Mouse (Mus musculus): ENCODE results near the gene Macf1. TPM values are rescaled to one million over a fixed set of nuclear protein-coding genes. Genes with fewer than 3 reads are reported as not detected.
A peak's percentile ranks its signal among the peaks of the same experiment; 100 is the strongest.
"Not testable (repeated sequence)": the region's sequence is repeated elsewhere in the genome, so short reads cannot be mapped to it uniquely, and the experiment has no call there.

Macf1 gene
- polyA plus RNA-seq, 1 experiment from 2014 or later: 108 TPM

GRCm38 (mm10) chr4:123635428-123635827 lies 48.7 kb downstream of the Macf1 start:
- WGBS (ENCODE audit: insufficient replicate concordance): 31% methylated on average over 1 of the region's 1 CpGs
- H3K9ac ChIP-seq (ENCODE audit: low read depth, low read length): no peak overlapping the region
- H3K27me3 ChIP-seq (ENCODE audit: control insufficient read depth, insufficient read depth, low read length): no peaks in the 10 kb centered on the region
- no peaks in the 10 kb centered on the region for H3K9me3 ChIP-seq (replicated peaks; ENCODE audit: control insufficient read depth, low read length)
- no peak for ATAC-seq (replicated peaks; ENCODE audit: insufficient number of reproducible peaks, low FRiP score, low TSS enrichment)
- no peak overlapping the region for H3K4me2 ChIP-seq
- H3K4me3 ChIP-seq (ENCODE audit: low read depth, low read length): no peak overlapping the region
- no peaks in the 10 kb centered on the region for H3K36me3 ChIP-seq (ENCODE audit: control insufficient read depth, insufficient read depth, low read length)
- no peak overlapping the region for H3K27ac ChIP-seq (ENCODE audit: low read depth, low read length)
- peaks cover 6% of the 10 kb centered on the region for H3K4me1 ChIP-seq (ENCODE audit: control insufficient read depth, insufficient read depth, low read length)

- H3K4me3 ChIP-seq (ENCODE audit: low read depth, low read length): no peak overlapping the region
- 65% methylated on average over 3 of the region's 3 CpGs for WGBS (ENCODE audit: insufficient replicate concordance)
- H3K9me3 ChIP-seq (replicated peaks; ENCODE audit: control insufficient read depth, low read length): no peaks in the 10 kb centered on the region
- H3K27ac ChIP-seq (ENCODE audit: low read depth, low read length): peak overlapping the region; percentile 71; the same call in 1 of the 2 replicates
- no peak overlapping the region for H3K9ac ChIP-seq (ENCODE audit: low read depth, low read length)
- peaks cover 6% of the 10 kb centered on the region for H3K4me1 ChIP-seq (ENCODE audit: control insufficient read depth, insufficient read depth, low read length)
- H3K27me3 ChIP-seq (ENCODE audit: control insufficient read depth, insufficient read depth, low read length): no peaks in the 10 kb centered on the region
- H3K36me3 ChIP-seq (ENCODE audit: control insufficient read depth, insufficient read depth, low read length): no peaks in the 10 kb centered on the region
- no peak overlapping the region for H3K4me2 ChIP-seq
- no peak for ATAC-seq (replicated peaks; ENCODE audit: insufficient number of reproducible peaks, low FRiP score, low TSS enrichment)
Measured at GRCm38 (mm10) chr4:123634436-123634835, 49.7 kb downstream of the Macf1 start.

DNA sequence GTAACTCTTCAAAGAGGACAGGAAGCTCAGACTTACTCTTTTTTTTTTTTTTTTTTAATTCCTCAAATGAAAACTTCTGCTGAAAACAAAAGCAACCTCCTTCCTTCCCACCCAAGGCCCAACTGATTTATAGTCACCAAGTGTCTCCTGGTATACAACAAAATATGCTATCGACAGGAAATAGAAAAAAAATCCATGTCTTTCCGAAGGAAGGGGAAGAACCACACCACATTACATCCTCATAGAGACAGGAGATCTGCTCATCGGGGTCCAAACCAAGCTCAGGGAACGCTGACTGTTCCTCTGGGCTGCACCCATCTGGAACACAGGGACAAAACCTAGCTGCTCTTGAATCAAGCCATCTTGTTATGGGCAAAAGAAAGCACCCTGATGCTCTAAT lies 50.3 kb downstream of the Macf1 start:
- no peaks in the 10 kb centered on the region for H3K9me3 ChIP-seq (replicated peaks; ENCODE audit: control insufficient read depth, low read length)
- H3K9ac ChIP-seq (ENCODE audit: low read depth, low read length): no peak overlapping the region
- H3K4me3 ChIP-seq (ENCODE audit: low read depth, low read length): no peak overlapping the region
- H3K36me3 ChIP-seq (ENCODE audit: control insufficient read depth, insufficient read depth, low read length): no peaks in the 10 kb centered on the region
- no peaks in the 10 kb centered on the region for H3K27me3 ChIP-seq (ENCODE audit: control insufficient read depth, insufficient read depth, low read length)
- ATAC-seq (replicated peaks; ENCODE audit: insufficient number of reproducible peaks, low FRiP score, low TSS enrichment): no peak
- H3K4me1 ChIP-seq (ENCODE audit: control insufficient read depth, insufficient read depth, low read length): peaks cover 6% of the 10 kb centered on the region
- H3K27ac ChIP-seq (ENCODE audit: low read depth, low read length): peak overlapping the region; percentile 71
- no peak overlapping the region for H3K4me2 ChIP-seq
- 66% methylated on average over 4 of the region's 4 CpGs for WGBS (ENCODE audit: insufficient replicate concordance)

DNA sequence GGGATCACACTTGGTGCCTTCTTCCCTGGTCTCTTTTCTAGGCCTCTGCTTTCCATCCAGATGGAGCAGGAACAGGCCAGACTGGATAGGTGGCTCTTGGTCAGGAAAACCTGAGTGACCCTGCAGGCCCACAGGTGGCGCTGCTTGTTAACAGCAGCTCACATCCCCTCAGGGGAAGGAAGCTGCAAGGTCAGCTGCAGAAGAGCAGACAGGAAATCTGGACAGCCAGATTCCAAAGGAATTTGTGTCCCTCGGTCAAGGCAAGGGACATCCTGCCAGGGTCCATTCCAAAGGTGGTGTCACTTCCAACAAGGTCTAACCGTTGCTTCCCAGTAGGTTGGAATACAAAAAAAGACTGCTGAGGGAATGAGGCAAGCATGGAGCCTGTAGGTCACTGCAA lies 50.8 kb downstream of the Macf1 start:
- Histone ChIP-seq H3K27ac (ENCODE audit: low read depth, low read length) (peak overlapping the region; percentile 71), H3K9me3 (replicated peaks; ENCODE audit: control insufficient read depth, low read length) (no peaks in the 10 kb centered on the region), H3K4me2 (no peak overlapping the region), H3K4me1 (ENCODE audit: control insufficient read depth, insufficient read depth, low read length) (peaks cover 6% of the 10 kb centered on the region), H3K9ac (ENCODE audit: low read depth, low read length) (no peak overlapping the region), H3K4me3 (ENCODE audit: low read depth, low read length) (no peak overlapping the region), H3K27me3 (ENCODE audit: control insufficient read depth, insufficient read depth, low read length) (no peaks in the 10 kb centered on the region), H3K36me3 (ENCODE audit: control insufficient read depth, insufficient read depth, low read length) (no peaks in the 10 kb centered on the region)
- 10% methylated on average over 3 of the region's 3 CpGs for WGBS (ENCODE audit: insufficient replicate concordance)
- ATAC-seq (replicated peaks; ENCODE audit: insufficient number of reproducible peaks, low FRiP score, low TSS enrichment): peak; percentile 73; the same call in 1 of the 2 replicates

DNA sequence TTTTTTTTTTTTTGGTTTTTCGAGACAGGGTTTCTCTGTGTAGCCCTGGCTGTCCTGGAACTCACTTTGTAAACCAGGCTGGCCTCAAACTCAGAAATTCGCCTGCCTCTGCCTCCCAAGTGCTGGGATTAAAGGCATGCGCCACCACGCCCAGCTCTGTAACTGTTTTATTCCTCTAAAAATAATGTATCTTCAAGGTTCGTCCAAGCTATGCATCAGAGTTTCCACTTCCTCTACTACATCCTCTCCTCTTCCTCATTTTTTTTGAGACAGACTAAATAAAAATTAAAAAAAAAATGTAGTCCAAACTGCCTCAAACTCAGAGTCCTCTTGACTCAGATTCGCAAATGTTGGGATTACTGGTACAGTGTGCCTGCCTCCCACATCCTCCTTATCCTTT lies 52.0 kb downstream of the Macf1 start:
- not testable (repeated sequence) for H3K9me3 ChIP-seq (replicated peaks; ENCODE audit: control insufficient read depth, low read length); H3K9ac ChIP-seq (ENCODE audit: low read depth, low read length); H3K4me2 ChIP-seq; ATAC-seq (replicated peaks; ENCODE audit: insufficient number of reproducible peaks, low FRiP score, low TSS enrichment); H3K27ac ChIP-seq (ENCODE audit: low read depth, low read length); H3K27me3 ChIP-seq (ENCODE audit: control insufficient read depth, insufficient read depth, low read length); H3K36me3 ChIP-seq (ENCODE audit: control insufficient read depth, insufficient read depth, low read length); H3K4me1 ChIP-seq (ENCODE audit: control insufficient read depth, insufficient read depth, low read length); H3K4me3 ChIP-seq (ENCODE audit: low read depth, low read length)
- 82% methylated on average over 5 of the region's 6 CpGs for WGBS (ENCODE audit: insufficient replicate concordance)

- 64% methylated on average over 3 of the region's 3 CpGs for WGBS (ENCODE audit: insufficient replicate concordance)
- H3K27me3 ChIP-seq (ENCODE audit: control insufficient read depth, insufficient read depth, low read length): no peaks in the 10 kb centered on the region
- no peak overlapping the region for H3K4me3 ChIP-seq (ENCODE audit: low read depth, low read length)
- no peaks in the 10 kb centered on the region for H3K36me3 ChIP-seq (ENCODE audit: control insufficient read depth, insufficient read depth, low read length)
- H3K27ac ChIP-seq (ENCODE audit: low read depth, low read length): no peak overlapping the region
- no peaks in the 10 kb centered on the region for H3K9me3 ChIP-seq (replicated peaks; ENCODE audit: control insufficient read depth, low read length)
- no peak overlapping the region for H3K4me2 ChIP-seq
- H3K9ac ChIP-seq (ENCODE audit: low read depth, low read length): no peak overlapping the region
- no peak for ATAC-seq (replicated peaks; ENCODE audit: insufficient number of reproducible peaks, low FRiP score, low TSS enrichment)
- H3K4me1 ChIP-seq (ENCODE audit: control insufficient read depth, insufficient read depth, low read length): peaks cover 6% of the 10 kb centered on the region
Measured at GRCm38 (mm10) chr4:123631654-123632053, 52.5 kb downstream of the Macf1 start.

GRCm38 (mm10) chr4:123627683-123628082 lies 56.5 kb downstream of the Macf1 start:
- H3K9me3 ChIP-seq (replicated peaks; ENCODE audit: control insufficient read depth, low read length): no peaks in the 10 kb centered on the region
- no peak overlapping the region for H3K9ac ChIP-seq (ENCODE audit: low read depth, low read length)
- H3K27ac ChIP-seq (ENCODE audit: low read depth, low read length): no peak overlapping the region
- H3K27me3 ChIP-seq (ENCODE audit: control insufficient read depth, insufficient read depth, low read length): no peaks in the 10 kb centered on the region
- H3K4me3 ChIP-seq (ENCODE audit: low read depth, low read length): no peak overlapping the region
- ATAC-seq (replicated peaks; ENCODE audit: insufficient number of reproducible peaks, low FRiP score, low TSS enrichment): no peak
- peaks cover 26% of the 10 kb centered on the region for H3K4me1 ChIP-seq (ENCODE audit: control insufficient read depth, insufficient read depth, low read length)
- WGBS (ENCODE audit: insufficient replicate concordance): 78% methylated on average over 5 of the region's 5 CpGs
- H3K4me2 ChIP-seq: no peak overlapping the region
- no peaks in the 10 kb centered on the region for H3K36me3 ChIP-seq (ENCODE audit: control insufficient read depth, insufficient read depth, low read length)

GRCm38 (mm10) chr4:123625332-123626072 lies 58.7 kb downstream of the Macf1 start:
- no peak overlapping the region for H3K9ac ChIP-seq (ENCODE audit: low read depth, low read length)
- no peak overlapping the region; the same call in 1 of the 2 replicates for H3K4me2 ChIP-seq
- no peaks in the 10 kb centered on the region for H3K36me3 ChIP-seq (ENCODE audit: control insufficient read depth, insufficient read depth, low read length)
- ATAC-seq (replicated peaks; ENCODE audit: insufficient number of reproducible peaks, low FRiP score, low TSS enrichment): no peak
- no peak overlapping the region for H3K4me3 ChIP-seq (ENCODE audit: low read depth, low read length)
- no peaks in the 10 kb centered on the region for H3K27me3 ChIP-seq (ENCODE audit: control insufficient read depth, insufficient read depth, low read length)
- WGBS (ENCODE audit: insufficient replicate concordance): 67% methylated on average over 6 of the region's 6 CpGs
- H3K27ac ChIP-seq (ENCODE audit: low read depth, low read length): peak overlapping the region; percentile 79; the same call in 1 of the 2 replicates
- peaks cover 26% of the 10 kb centered on the region for H3K4me1 ChIP-seq (ENCODE audit: control insufficient read depth, insufficient read depth, low read length)
- H3K9me3 ChIP-seq (replicated peaks; ENCODE audit: control insufficient read depth, low read length): no peaks in the 10 kb centered on the region

DNA sequence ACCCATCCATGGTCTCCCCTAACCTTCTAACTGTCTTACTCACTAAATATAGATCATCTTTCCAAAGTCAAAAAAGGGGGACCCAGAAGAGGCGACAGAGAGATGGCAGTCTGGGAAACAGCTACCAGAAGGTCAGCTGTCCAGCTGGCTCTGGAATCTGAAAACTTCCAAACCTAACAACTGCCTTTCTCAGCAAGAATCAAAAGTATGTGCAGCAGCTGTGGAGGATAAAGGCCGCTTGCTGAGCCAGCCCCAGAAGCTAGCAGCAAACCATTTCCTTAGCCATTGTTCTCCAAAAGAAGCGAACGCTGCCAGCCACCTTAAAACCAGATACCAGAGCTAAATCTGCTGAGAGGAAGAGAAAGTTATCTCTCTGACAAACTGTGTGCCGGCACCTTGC lies 59.7 kb downstream of the Macf1 start:
- H3K27me3 ChIP-seq (ENCODE audit: control insufficient read depth, insufficient read depth, low read length): no peaks in the 10 kb centered on the region
- peaks cover 26% of the 10 kb centered on the region for H3K4me1 ChIP-seq (ENCODE audit: control insufficient read depth, insufficient read depth, low read length)
- no peaks in the 10 kb centered on the region for H3K36me3 ChIP-seq (ENCODE audit: control insufficient read depth, insufficient read depth, low read length)
- 6% methylated on average over 5 of the region's 5 CpGs for WGBS (ENCODE audit: insufficient replicate concordance)
- H3K9ac ChIP-seq (ENCODE audit: low read depth, low read length): 0 out of 2 replicates have a peak overlapping the region, but pooled peaks have one; percentile 28
- H3K4me3 ChIP-seq (ENCODE audit: low read depth, low read length): no peak overlapping the region
- H3K4me2 ChIP-seq: peak overlapping the region; percentile 35
- no peak for ATAC-seq (replicated peaks; ENCODE audit: insufficient number of reproducible peaks, low FRiP score, low TSS enrichment)
- H3K9me3 ChIP-seq (replicated peaks; ENCODE audit: control insufficient read depth, low read length): no peaks in the 10 kb centered on the region
- peak overlapping the region; percentile 79 for H3K27ac ChIP-seq (ENCODE audit: low read depth, low read length)

All from heart, embryonic 11.5 days (tissue).